Mouse (Mus musculus): ENCODE measurements at regions not wholly inside any gene's neighbourhood (a gene's known extent, or its start where the extent isn't known, plus 50 kb on each side); places are given as distances from the start of the nearest gene placed in this dataset.
"Not testable (repeated sequence)": the region's sequence is repeated elsewhere in the genome, so short reads cannot be mapped to it uniquely, and the experiment has no call there.

DNA sequence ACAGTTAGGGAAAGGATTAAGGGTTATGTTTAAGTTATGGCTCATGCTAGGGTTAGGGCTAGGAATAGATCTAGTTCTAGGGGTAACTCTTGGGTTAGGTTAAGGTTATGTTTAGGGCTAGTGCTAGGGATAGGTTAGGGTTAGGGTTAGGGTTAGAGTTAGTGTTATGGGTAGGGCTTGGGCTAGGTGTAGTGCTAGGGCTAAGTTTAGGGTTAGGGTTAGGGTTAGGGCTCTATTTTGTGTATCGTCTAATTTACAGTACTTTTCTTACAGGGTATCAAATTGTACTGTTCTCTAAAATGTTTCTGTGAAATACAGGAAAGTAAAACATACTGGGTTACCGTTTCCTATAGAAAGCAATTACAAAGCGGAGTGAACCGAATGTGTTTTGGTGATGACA lies 64.8 kb downstream of the Ptchd3 start:
- H3K36me3 ChIP-seq (ENCODE audit: control insufficient read depth, insufficient read depth, low read length), result no peaks in the 10 kb centered on the region
- no peak overlapping the region for H3K4me3 ChIP-seq (replicated peaks; ENCODE audit: low read depth, low read length)
- no peak overlapping the region for H3K27ac ChIP-seq (replicated peaks; ENCODE audit: low read depth, low read length)
- H3K27me3 ChIP-seq (ENCODE audit: control insufficient read depth, insufficient read depth, low read length), result no peaks in the 10 kb centered on the region
- DNase-seq (no peak), ATAC-seq (ENCODE audit: low FRiP score, low TSS enrichment) (no peak)
- no peak overlapping the region for H3K9ac ChIP-seq (replicated peaks; ENCODE audit: low read length)
- no peaks in the 10 kb centered on the region for H3K4me1 ChIP-seq (ENCODE audit: control insufficient read depth, insufficient read depth, low read length)
- no peaks in the 10 kb centered on the region for H3K9me3 ChIP-seq (ENCODE audit: control insufficient read depth, low read length)
- no peak overlapping the region for H3K4me2 ChIP-seq (ENCODE audit: low read length)
- 93% methylated on average over 4 of the region's 4 CpGs for WGBS

DNA sequence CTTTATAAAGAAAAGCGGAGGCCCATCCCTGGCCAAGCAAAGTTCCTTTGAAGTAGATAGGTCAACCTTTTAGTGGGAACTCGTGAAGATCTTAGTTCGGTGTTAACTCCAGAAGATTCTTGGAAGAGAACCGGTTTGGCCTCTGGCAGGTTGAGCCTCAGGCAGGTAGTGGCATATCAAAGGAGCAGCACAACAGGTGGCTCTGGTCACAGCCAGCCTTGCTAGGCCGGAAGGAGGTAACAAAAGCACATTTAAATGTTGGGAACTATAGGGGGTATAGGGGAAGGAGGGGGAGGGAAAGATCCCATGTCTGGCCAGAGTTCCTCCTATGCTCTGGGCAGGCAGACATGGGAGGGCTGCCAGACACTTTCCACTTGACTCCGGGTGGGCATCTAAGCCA lies 74.3 kb downstream of the Ptchd3 start:
- H3K27ac ChIP-seq (replicated peaks; ENCODE audit: low read depth, low read length); H3K9ac ChIP-seq (replicated peaks; ENCODE audit: low read length); H3K4me2 ChIP-seq (ENCODE audit: low read length); DNase-seq; H3K36me3 ChIP-seq (ENCODE audit: control insufficient read depth, insufficient read depth, low read length); ATAC-seq (ENCODE audit: low FRiP score, low TSS enrichment); H3K9me3 ChIP-seq (ENCODE audit: control insufficient read depth, low read length); H3K4me3 ChIP-seq (replicated peaks; ENCODE audit: low read depth, low read length); H3K27me3 ChIP-seq (ENCODE audit: control insufficient read depth, insufficient read depth, low read length); H3K4me1 ChIP-seq (ENCODE audit: control insufficient read depth, insufficient read depth, low read length): not testable (repeated sequence)
- 76% methylated on average over 6 of the region's 6 CpGs for WGBS

DNA sequence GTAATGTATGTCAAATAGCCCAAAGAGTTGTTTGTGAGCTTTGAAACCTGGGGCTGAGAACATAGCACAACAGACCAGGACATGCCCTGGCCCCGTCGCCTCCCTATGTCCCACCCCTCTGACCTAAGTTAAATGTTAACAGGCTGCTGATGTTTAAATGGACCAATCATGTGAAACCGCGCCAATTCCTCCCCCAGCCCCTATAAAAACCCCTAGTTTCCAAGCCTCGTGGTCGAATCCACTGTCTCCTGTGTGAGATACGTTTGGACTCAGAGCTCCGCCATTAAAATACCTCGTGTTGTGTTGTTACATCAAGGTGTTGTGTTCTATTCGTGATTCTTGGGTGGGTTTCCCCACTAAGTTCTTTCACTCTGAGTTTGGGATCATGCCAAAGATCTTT lies 94.6 kb downstream of the Ptchd3 start:
- not testable (repeated sequence) for H3K4me2 ChIP-seq (ENCODE audit: low read length); H3K27ac ChIP-seq (replicated peaks; ENCODE audit: low read depth, low read length); H3K9me3 ChIP-seq (ENCODE audit: control insufficient read depth, low read length); H3K36me3 ChIP-seq (ENCODE audit: control insufficient read depth, insufficient read depth, low read length); H3K4me3 ChIP-seq (replicated peaks; ENCODE audit: low read depth, low read length); DNase-seq; H3K4me1 ChIP-seq (ENCODE audit: control insufficient read depth, insufficient read depth, low read length); ATAC-seq (ENCODE audit: low FRiP score, low TSS enrichment); H3K9ac ChIP-seq (replicated peaks; ENCODE audit: low read length); H3K27me3 ChIP-seq (ENCODE audit: control insufficient read depth, insufficient read depth, low read length)
- 91% methylated on average over 10 of the region's 10 CpGs for WGBS

- not testable (repeated sequence) for H3K27me3 ChIP-seq (ENCODE audit: control insufficient read depth, insufficient read depth, low read length); H3K27ac ChIP-seq (replicated peaks; ENCODE audit: low read depth, low read length); H3K9ac ChIP-seq (replicated peaks; ENCODE audit: low read length); H3K9me3 ChIP-seq (ENCODE audit: control insufficient read depth, low read length); H3K4me3 ChIP-seq (replicated peaks; ENCODE audit: low read depth, low read length); H3K4me1 ChIP-seq (ENCODE audit: control insufficient read depth, insufficient read depth, low read length); ATAC-seq (ENCODE audit: low FRiP score, low TSS enrichment); H3K4me2 ChIP-seq (ENCODE audit: low read length); H3K36me3 ChIP-seq (ENCODE audit: control insufficient read depth, insufficient read depth, low read length)
- peak; percentile 15 for DNase-seq
- 37% methylated on average over 15 of the region's 16 CpGs for WGBS
Measured at GRCm38 (mm10) chr11:121925043-121925442, 95.0 kb downstream of the Ptchd3 start.

GRCm38 (mm10) chr11:121951726-121952125 lies 121.7 kb downstream of the Ptchd3 start:
- H3K4me3 ChIP-seq (replicated peaks; ENCODE audit: low read depth, low read length); H3K9ac ChIP-seq (replicated peaks; ENCODE audit: low read length); H3K9me3 ChIP-seq (ENCODE audit: control insufficient read depth, low read length); H3K4me1 ChIP-seq (ENCODE audit: control insufficient read depth, insufficient read depth, low read length); H3K27me3 ChIP-seq (ENCODE audit: control insufficient read depth, insufficient read depth, low read length); ATAC-seq (ENCODE audit: low FRiP score, low TSS enrichment); H3K27ac ChIP-seq (replicated peaks; ENCODE audit: low read depth, low read length); H3K4me2 ChIP-seq (ENCODE audit: low read length); H3K36me3 ChIP-seq (ENCODE audit: control insufficient read depth, insufficient read depth, low read length); DNase-seq: not testable (repeated sequence)
- WGBS, result 80% methylated on average over 6 of the region's 6 CpGs

- not testable (repeated sequence) for H3K4me1 ChIP-seq (ENCODE audit: control insufficient read depth, insufficient read depth, low read length); H3K9me3 ChIP-seq (ENCODE audit: control insufficient read depth, low read length); H3K9ac ChIP-seq (replicated peaks; ENCODE audit: low read length); H3K27ac ChIP-seq (replicated peaks; ENCODE audit: low read depth, low read length); ATAC-seq (ENCODE audit: low FRiP score, low TSS enrichment); H3K4me3 ChIP-seq (replicated peaks; ENCODE audit: low read depth, low read length); H3K36me3 ChIP-seq (ENCODE audit: control insufficient read depth, insufficient read depth, low read length); H3K27me3 ChIP-seq (ENCODE audit: control insufficient read depth, insufficient read depth, low read length)
- peak overlapping the region; percentile 34 for H3K4me2 ChIP-seq (ENCODE audit: low read length)
- WGBS, result 13% methylated on average over 19 of the region's 20 CpGs
- peak; percentile 0 for DNase-seq
Measured at GRCm38 (mm10) chr11:121956367-121957235, 126.6 kb downstream of the Ptchd3 start.

DNA sequence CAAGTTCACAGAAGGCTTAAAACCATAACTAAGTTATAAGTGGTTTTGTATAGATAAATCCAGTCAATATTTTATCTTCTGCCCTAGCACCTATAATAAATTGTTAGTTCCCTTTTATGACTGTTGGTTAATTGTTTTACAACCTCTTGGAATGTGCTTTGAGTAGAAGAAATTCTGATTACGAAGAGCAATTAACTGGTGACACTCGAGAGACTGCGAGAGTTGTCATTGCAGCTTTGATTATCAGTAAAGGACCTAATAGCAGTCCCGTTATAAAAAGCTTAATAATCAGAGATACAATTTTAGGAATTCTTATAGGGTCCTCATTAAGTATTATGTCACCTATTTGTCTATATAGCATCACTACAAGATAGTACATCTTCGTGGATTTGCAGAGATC lies 128.7 kb downstream of the Ptchd3 start:
- not testable (repeated sequence) for DNase-seq
- WGBS, result 92% methylated on average over 5 of the region's 5 CpGs

DNA sequence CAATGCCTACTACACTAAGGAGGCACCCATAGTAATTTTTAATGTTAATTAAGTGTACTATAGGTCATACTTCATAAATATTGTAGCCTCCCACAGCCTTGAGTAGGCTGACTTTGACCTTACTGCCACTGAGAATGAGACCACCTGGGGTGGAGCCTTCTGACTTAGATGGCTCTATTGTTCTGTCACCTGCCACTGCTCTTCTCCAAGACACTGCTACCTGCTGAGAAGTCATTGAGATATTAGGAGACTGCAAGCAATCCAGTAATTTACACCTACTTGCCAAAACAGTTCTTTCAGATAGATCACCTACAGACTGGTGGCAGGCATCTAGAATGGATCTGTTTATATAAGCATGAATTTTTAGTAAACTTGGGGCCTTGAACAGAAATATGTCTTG lies 134.1 kb downstream of the Ptchd3 start:
- not testable (repeated sequence) for H3K4me3 ChIP-seq (replicated peaks; ENCODE audit: low read depth, low read length); DNase-seq; H3K4me2 ChIP-seq (ENCODE audit: low read length); H3K27ac ChIP-seq (replicated peaks; ENCODE audit: low read depth, low read length); H3K4me1 ChIP-seq (ENCODE audit: control insufficient read depth, insufficient read depth, low read length); H3K36me3 ChIP-seq (ENCODE audit: control insufficient read depth, insufficient read depth, low read length); H3K9ac ChIP-seq (replicated peaks; ENCODE audit: low read length); H3K9me3 ChIP-seq (ENCODE audit: control insufficient read depth, low read length); H3K27me3 ChIP-seq (ENCODE audit: control insufficient read depth, insufficient read depth, low read length); ATAC-seq (ENCODE audit: low FRiP score, low TSS enrichment)

More for the DNA sequence above, 128.7 kb downstream of the Ptchd3 start:
- H3K36me3 ChIP-seq (ENCODE audit: control insufficient read depth, insufficient read depth, low read length); H3K9ac ChIP-seq (replicated peaks; ENCODE audit: low read length); ATAC-seq (ENCODE audit: low FRiP score, low TSS enrichment); H3K4me3 ChIP-seq (replicated peaks; ENCODE audit: low read depth, low read length); H3K9me3 ChIP-seq (ENCODE audit: control insufficient read depth, low read length); H3K4me1 ChIP-seq (ENCODE audit: control insufficient read depth, insufficient read depth, low read length); H3K4me2 ChIP-seq (ENCODE audit: low read length); H3K27ac ChIP-seq (replicated peaks; ENCODE audit: low read depth, low read length); H3K27me3 ChIP-seq (ENCODE audit: control insufficient read depth, insufficient read depth, low read length): not testable (repeated sequence)

DNA sequence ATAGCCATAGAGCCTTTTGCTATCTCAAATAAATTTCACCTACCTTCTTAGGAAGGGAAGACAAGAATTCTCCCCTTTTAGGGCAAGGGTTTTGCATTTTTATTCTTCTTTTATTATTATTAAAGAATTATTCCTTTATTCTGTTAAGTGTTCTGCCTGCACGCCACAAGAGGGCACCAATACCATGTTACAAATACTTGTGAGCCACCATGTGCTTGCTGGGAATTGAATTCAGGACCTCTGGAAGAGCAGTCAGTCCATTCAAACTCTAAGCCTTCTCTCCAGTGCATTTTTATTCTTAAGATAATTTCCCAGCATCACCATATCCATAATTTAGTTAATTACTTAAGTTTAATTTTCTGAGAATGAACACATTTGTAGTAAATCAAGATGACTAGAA lies 135.9 kb downstream of the Ptchd3 start:
- not testable (repeated sequence) for H3K4me2 ChIP-seq (ENCODE audit: low read length); H3K27ac ChIP-seq (replicated peaks; ENCODE audit: low read depth, low read length); H3K4me1 ChIP-seq (ENCODE audit: control insufficient read depth, insufficient read depth, low read length); H3K4me3 ChIP-seq (replicated peaks; ENCODE audit: low read depth, low read length); H3K9me3 ChIP-seq (ENCODE audit: control insufficient read depth, low read length); ATAC-seq (ENCODE audit: low FRiP score, low TSS enrichment); H3K36me3 ChIP-seq (ENCODE audit: control insufficient read depth, insufficient read depth, low read length); H3K9ac ChIP-seq (replicated peaks; ENCODE audit: low read length); H3K27me3 ChIP-seq (ENCODE audit: control insufficient read depth, insufficient read depth, low read length)
- 0% methylated on average over 1 of the region's 1 CpGs for WGBS
- peak; percentile 16 for DNase-seq

All from midbrain, embryonic 14.5 days (tissue).